Mouse (Mus musculus) cortical plate, adult 2 months (tissue): ENCODE measurements around the gene Klhl29.

Experiments
- CTCF ChIP-seq: fragments of 200-500 bp; IDR thresholded peaks from 2 replicates; pipeline ENCODE4 v1.5.1; 2011; ENCODE audit warnings: mild to moderate bottlenecking, control low read depth, low read length; ENCODE audit not compliant: insufficient read depth; ENCODE audit errors: extremely low read depth
- POLR2A ChIP-seq: fragments of 200-500 bp; IDR thresholded peaks from 2 replicates; pipeline ENCODE4 v1.6.1; 2011; ENCODE audit warnings: mild to moderate bottlenecking, low read length, control low read depth; ENCODE audit not compliant: insufficient read depth; ENCODE audit errors: extremely low read depth

GRCm38 (mm10) chr12:5044141-5044540 lies 331.3 kb downstream of the Klhl29 start:
- no peak for TF ChIP-seq POLR2A
- no peak for TF ChIP-seq CTCF
